Mouse (Mus musculus) MEL-GATA-1-ER (cell line): ENCODE results near the gene Lsm6.

Experiments used
- DNase-seq: peaks from one replicate; pipeline ENCODE4 v3.0.0-alpha.2; 2012; ENCODE audit warnings: low read depth; ENCODE audit errors: extremely low read depth

Gene Lsm6

GRCm38 (mm10) chr8:78820673-78821310 is at the start of gene Lsm6:
Lsm6 (minus strand) TSS chr8:78821140.
- DNase-seq: peak; percentile 86

GRCm38 (mm10) chr8:78867036-78867435 is 46.1 kb upstream of the Lsm6 start:
- no peak for DNase-seq

GRCm38 (mm10) chr8:78863001-78863400 is 42.1 kb upstream of the Lsm6 start:
- DNase-seq: no peak

GRCm38 (mm10) chr8:78862046-78862445 is 41.1 kb upstream of the Lsm6 start:
- no peak for DNase-seq

- no peak for DNase-seq
Measured at GRCm38 (mm10) chr8:78860789-78861188, 39.8 kb upstream of the Lsm6 start.

GRCm38 (mm10) chr8:78857421-78857820 is 36.5 kb upstream of the Lsm6 start:
- no peak for DNase-seq

GRCm38 (mm10) chr8:78852279-78852678 is 31.3 kb upstream of the Lsm6 start:
- DNase-seq: no peak

GRCm38 (mm10) chr8:78847240-78847639 is 26.3 kb upstream of the Lsm6 start:
- DNase-seq: no peak

GRCm38 (mm10) chr8:78844559-78844958 is 23.6 kb upstream of the Lsm6 start:
- DNase-seq: no peak

GRCm38 (mm10) chr8:78838656-78839413 is 17.9 kb upstream of the Lsm6 start:
- DNase-seq: no peak

- no peak for DNase-seq
Measured at GRCm38 (mm10) chr8:78836091-78836490, 15.2 kb upstream of the Lsm6 start.

GRCm38 (mm10) chr8:78828414-78828813 is 7.5 kb upstream of the Lsm6 start:
- no peak for DNase-seq

- DNase-seq: no peak
Measured at GRCm38 (mm10) chr8:78824515-78824914, 3.6 kb upstream of the Lsm6 start.

GRCm38 (mm10) chr8:78819973-78820372 is 967 bp downstream of the Lsm6 start:
- peak; percentile 80 for DNase-seq

GRCm38 (mm10) chr8:78814743-78815142 is 6.2 kb downstream of the Lsm6 start:
- no peak for DNase-seq

GRCm38 (mm10) chr8:78813021-78813420 is 7.9 kb downstream of the Lsm6 start:
- DNase-seq: no peak

GRCm38 (mm10) chr8:78812446-78812845 is 8.5 kb downstream of the Lsm6 start:
- DNase-seq: no peak

GRCm38 (mm10) chr8:78811748-78812147 is 9.2 kb downstream of the Lsm6 start:
- no peak for DNase-seq

GRCm38 (mm10) chr8:78810207-78810675 is 10.7 kb downstream of the Lsm6 start:
- DNase-seq: no peak

- no peak for DNase-seq
Measured at GRCm38 (mm10) chr8:78809454-78810206, 11.3 kb downstream of the Lsm6 start.

- no peak for DNase-seq
Measured at GRCm38 (mm10) chr8:78808888-78809287, 12.1 kb downstream of the Lsm6 start.

GRCm38 (mm10) chr8:78808439-78808838 is 12.5 kb downstream of the Lsm6 start:
- DNase-seq: no peak
